Mouse (Mus musculus): ENCODE data around the gene Tbl1xr1. TPM values are rescaled to one million over a fixed set of nuclear protein-coding genes. Genes with fewer than 3 reads are reported as not detected.

Tbl1xr1 gene
- polyA plus RNA-seq, 1 experiment from 2014 or later: 21.4 TPM

DNA sequence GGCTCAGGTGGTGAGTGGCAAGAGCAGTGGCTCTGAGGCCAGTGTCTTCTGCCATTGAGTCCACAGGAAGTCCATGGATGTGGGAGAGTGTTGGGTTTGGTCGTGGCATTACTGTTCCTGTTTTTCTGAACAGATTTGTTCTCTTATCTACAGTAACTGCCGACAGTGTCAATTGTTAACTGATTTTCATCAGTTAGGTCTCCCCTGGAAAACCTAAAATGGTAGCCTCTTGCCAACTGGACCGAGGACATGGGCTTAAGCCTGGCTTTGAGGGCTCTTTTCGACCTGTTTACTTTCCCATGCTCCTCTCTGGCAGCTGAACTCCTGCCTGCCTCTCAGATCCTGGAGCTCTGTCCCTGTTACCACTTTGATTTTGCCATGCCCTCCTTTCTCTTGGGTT, 5.4 kb downstream of the Tbl1xr1 start:
- H3K4me1 ChIP-seq (ENCODE audit: control insufficient read depth, insufficient read depth, low read length): peaks cover 16% of the 10 kb centered on the region
- no peak overlapping the region for H3K4me3 ChIP-seq (ENCODE audit: low read depth, low read length)
- no peaks in the 10 kb centered on the region; the same call in 1 of the 2 replicates for H3K36me3 ChIP-seq (ENCODE audit: control insufficient read depth, insufficient read depth, low read length)
- no peak overlapping the region for H3K27ac ChIP-seq (ENCODE audit: low read depth, low read length)
- 50% methylated on average over 4 of the region's 4 CpGs for WGBS (ENCODE audit: insufficient replicate concordance)
- H3K9ac ChIP-seq (ENCODE audit: low read depth, low read length): no peak overlapping the region
- no peak overlapping the region for H3K4me2 ChIP-seq
- no peak for ATAC-seq (replicated peaks; ENCODE audit: insufficient number of reproducible peaks, low FRiP score, low TSS enrichment)
- H3K27me3 ChIP-seq (ENCODE audit: control insufficient read depth, insufficient read depth, low read length): no peaks in the 10 kb centered on the region
- H3K9me3 ChIP-seq (replicated peaks; ENCODE audit: control insufficient read depth, low read length): no peaks in the 10 kb centered on the region

DNA sequence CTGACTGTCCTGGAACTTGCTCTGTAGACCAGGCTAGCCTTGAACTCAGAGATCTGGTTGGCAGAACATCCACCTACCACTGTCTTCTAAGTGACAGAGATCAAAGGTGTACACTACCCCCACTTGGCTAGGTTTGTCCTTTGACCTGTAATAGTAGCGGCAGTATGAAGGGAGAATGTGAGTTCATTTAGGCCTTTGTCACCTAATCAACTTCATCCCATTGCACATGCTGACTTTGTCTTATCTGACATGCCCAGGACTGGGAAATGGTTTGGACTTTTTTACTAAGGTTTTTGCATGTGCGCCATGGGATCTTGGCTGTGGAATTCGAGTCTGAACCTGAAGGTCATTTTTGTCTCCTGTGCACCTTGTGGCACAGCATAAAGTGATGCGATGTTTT, 6.4 kb downstream of the Tbl1xr1 start:
- H3K4me2 ChIP-seq: no peak overlapping the region
- H3K4me1 ChIP-seq (ENCODE audit: control insufficient read depth, insufficient read depth, low read length): peaks cover 15% of the 10 kb centered on the region
- H3K36me3 ChIP-seq (ENCODE audit: control insufficient read depth, insufficient read depth, low read length): no peaks in the 10 kb centered on the region; the same call in 1 of the 2 replicates
- H3K4me3 ChIP-seq (ENCODE audit: low read depth, low read length): no peak overlapping the region
- H3K9me3 ChIP-seq (replicated peaks; ENCODE audit: control insufficient read depth, low read length): no peaks in the 10 kb centered on the region
- no peak overlapping the region for H3K9ac ChIP-seq (ENCODE audit: low read depth, low read length)
- ATAC-seq (replicated peaks; ENCODE audit: insufficient number of reproducible peaks, low FRiP score, low TSS enrichment): no peak
- 81% methylated on average over 4 of the region's 4 CpGs for WGBS (ENCODE audit: insufficient replicate concordance)
- no peaks in the 10 kb centered on the region for H3K27me3 ChIP-seq (ENCODE audit: control insufficient read depth, insufficient read depth, low read length)
- no peak overlapping the region for H3K27ac ChIP-seq (ENCODE audit: low read depth, low read length)

DNA sequence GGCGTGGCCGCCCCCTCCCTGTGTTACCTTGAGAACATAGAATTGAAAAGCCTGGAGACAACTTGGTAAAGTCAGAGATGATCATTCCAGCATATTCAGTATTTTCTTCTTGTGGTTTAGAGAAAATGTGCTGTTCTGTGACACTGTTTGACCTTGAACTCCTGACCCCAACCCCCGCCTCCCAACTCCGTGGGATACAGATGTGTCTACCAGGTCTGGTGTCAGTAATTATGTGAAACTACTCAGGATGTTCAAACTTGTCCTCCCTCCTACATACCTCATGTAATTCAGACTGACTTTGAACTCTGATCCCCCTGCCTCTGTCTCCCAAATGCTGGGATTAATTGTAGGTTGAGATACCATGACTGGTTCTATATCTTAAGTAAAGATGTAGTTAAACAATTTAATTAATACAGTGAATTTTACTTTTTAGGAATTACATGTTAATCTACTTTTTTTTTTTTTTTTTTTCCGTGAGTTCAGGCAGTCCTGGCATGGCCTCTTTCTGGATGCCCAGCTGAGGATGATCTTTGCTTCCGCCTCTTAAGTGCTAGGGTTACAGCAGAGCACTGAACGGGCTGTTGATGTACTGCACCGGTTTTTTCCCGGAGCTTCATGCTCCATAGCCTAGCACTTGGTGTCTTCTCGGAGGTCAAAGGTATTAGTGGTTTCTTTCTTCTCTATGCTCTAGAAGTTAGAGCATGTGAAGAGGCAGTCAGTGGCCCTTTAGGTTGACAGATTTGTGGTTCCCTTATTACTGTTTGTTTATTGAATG, 8.0 kb downstream of the Tbl1xr1 start:
- no peak overlapping the region for H3K27ac ChIP-seq (ENCODE audit: low read depth, low read length)
- H3K36me3 ChIP-seq (ENCODE audit: control insufficient read depth, insufficient read depth, low read length): no peaks in the 10 kb centered on the region; the same call in 1 of the 2 replicates
- H3K9me3 ChIP-seq (replicated peaks; ENCODE audit: control insufficient read depth, low read length): no peaks in the 10 kb centered on the region
- H3K9ac ChIP-seq (ENCODE audit: low read depth, low read length): no peak overlapping the region
- 83% methylated on average over 10 of the region's 10 CpGs for WGBS (ENCODE audit: insufficient replicate concordance)
- no peak overlapping the region for H3K4me2 ChIP-seq
- H3K4me3 ChIP-seq (ENCODE audit: low read depth, low read length): no peak overlapping the region
- H3K27me3 ChIP-seq (ENCODE audit: control insufficient read depth, insufficient read depth, low read length): no peaks in the 10 kb centered on the region
- H3K4me1 ChIP-seq (ENCODE audit: control insufficient read depth, insufficient read depth, low read length): peaks cover 8% of the 10 kb centered on the region
- ATAC-seq (replicated peaks; ENCODE audit: insufficient number of reproducible peaks, low FRiP score, low TSS enrichment): no peak

DNA sequence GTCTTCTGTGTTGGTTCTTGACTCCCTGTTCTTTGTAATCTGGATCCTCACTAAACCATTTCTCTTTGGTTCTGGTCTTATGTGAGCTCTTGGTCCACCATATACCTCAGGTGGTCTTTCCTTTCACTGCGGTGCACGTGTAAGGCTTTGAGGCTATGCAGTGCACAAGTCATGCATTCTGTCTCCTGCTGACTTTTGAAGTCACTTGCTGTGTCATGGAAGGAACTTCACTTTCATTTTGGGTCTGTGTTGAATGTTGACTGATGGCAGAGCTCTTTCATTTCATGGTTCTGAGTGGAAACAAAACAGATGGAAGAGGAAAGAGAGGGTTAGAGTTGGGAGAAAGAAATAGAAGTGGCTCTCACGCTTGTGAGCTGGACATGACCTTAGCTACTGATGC, 13.4 kb downstream of the Tbl1xr1 start:
- Histone ChIP-seq H3K4me3 (ENCODE audit: low read depth, low read length) (no peak overlapping the region), H3K9ac (ENCODE audit: low read depth, low read length) (no peak overlapping the region), H3K27ac (ENCODE audit: low read depth, low read length) (no peak overlapping the region), H3K9me3 (replicated peaks; ENCODE audit: control insufficient read depth, low read length) (no peaks in the 10 kb centered on the region), H3K4me1 (ENCODE audit: control insufficient read depth, insufficient read depth, low read length) (peaks cover 28% of the 10 kb centered on the region), H3K4me2 (no peak overlapping the region), H3K36me3 (ENCODE audit: control insufficient read depth, insufficient read depth, low read length) (no peaks in the 10 kb centered on the region), H3K27me3 (ENCODE audit: control insufficient read depth, insufficient read depth, low read length) (no peaks in the 10 kb centered on the region)
- ATAC-seq (replicated peaks; ENCODE audit: insufficient number of reproducible peaks, low FRiP score, low TSS enrichment): no peak
- 70% methylated on average over 3 of the region's 3 CpGs for whole genome bisulfite sequencing (ENCODE audit: insufficient replicate concordance)

DNA sequence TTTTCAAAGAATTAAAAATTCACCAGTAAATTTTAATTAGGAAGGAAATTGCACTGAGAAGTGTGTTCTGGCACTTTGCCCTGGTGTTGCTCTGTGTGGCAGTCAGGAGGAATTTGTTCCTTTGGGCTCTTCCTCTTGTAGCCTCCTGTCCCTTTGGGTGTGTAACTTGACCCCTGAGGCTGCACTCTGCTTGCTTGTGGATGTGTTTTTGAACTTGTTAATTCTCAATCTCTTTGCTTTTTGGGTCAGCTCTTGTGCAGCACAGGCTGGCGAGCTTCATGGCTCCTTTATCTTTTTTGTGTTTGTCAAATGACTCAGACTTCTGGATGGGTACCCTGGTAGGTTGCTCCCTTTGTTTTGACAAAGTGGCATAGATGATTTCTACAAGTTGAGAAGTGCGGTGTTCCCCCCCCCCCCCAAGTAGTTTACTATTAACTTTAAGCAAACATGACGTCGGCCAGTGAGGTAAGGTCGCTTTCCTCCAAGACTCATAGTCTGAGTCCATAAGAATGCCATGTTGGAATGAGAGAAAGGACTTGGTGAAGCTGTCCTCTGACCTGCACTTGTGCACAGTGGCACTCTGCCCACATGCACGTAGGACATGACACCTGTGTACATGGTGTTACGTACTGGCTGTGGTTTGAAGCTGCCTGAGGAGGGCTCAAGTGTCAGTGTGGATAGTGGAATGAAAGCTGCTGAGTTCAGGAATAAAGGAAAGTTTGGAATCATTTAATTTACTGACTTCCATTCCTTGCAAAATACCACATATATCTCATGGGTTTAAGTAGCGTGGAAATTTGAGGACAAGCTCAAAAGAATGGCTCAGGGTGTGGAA, 14.2 kb downstream of the Tbl1xr1 start:
- H3K9ac ChIP-seq (ENCODE audit: low read depth, low read length): no peak overlapping the region
- WGBS (ENCODE audit: insufficient replicate concordance): 66% methylated on average over 8 of the region's 8 CpGs
- peaks cover 28% of the 10 kb centered on the region for H3K4me1 ChIP-seq (ENCODE audit: control insufficient read depth, insufficient read depth, low read length)

DNA sequence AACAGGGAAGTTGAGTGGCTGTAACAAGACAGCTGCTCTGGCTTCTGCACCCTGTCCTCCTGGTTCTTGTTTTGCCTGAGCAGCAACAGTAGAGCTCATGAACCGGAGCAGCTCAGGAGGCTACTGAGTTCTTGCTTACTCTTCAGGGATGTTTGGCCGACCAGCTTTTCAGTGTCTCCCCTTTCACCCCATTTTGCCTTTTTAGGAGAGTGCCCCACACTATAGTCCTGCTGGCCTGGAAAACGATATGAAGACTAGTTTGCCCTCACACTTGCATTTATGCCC, 14.8 kb downstream of the Tbl1xr1 start:
- H3K27me3 ChIP-seq (ENCODE audit: control insufficient read depth, insufficient read depth, low read length): no peaks in the 10 kb centered on the region
- no peak overlapping the region for H3K4me3 ChIP-seq (ENCODE audit: low read depth, low read length)
- H3K9me3 ChIP-seq (replicated peaks; ENCODE audit: control insufficient read depth, low read length): no peaks in the 10 kb centered on the region
- H3K9ac ChIP-seq (ENCODE audit: low read depth, low read length): no peak overlapping the region
- ATAC-seq (replicated peaks; ENCODE audit: insufficient number of reproducible peaks, low FRiP score, low TSS enrichment): 0 out of 2 replicates have a peak, but pooled peaks have one; percentile 3
- H3K4me1 ChIP-seq (ENCODE audit: control insufficient read depth, insufficient read depth, low read length): peaks cover 28% of the 10 kb centered on the region
- 74% methylated on average over 3 of the region's 3 CpGs for WGBS (ENCODE audit: insufficient replicate concordance)
- H3K27ac ChIP-seq (ENCODE audit: low read depth, low read length): no peak overlapping the region
- H3K4me2 ChIP-seq: no peak overlapping the region
- H3K36me3 ChIP-seq (ENCODE audit: control insufficient read depth, insufficient read depth, low read length): no peaks in the 10 kb centered on the region

More for the DNA sequence above, 14.2 kb downstream of the Tbl1xr1 start:
- Histone ChIP-seq H3K4me2 (no peak overlapping the region), H3K9me3 (replicated peaks; ENCODE audit: control insufficient read depth, low read length) (no peaks in the 10 kb centered on the region), H3K4me3 (ENCODE audit: low read depth, low read length) (no peak overlapping the region), H3K27me3 (ENCODE audit: control insufficient read depth, insufficient read depth, low read length) (no peaks in the 10 kb centered on the region), H3K27ac (ENCODE audit: low read depth, low read length) (0 out of 2 replicates have a peak overlapping the region, but pooled peaks have one; percentile 22), H3K36me3 (ENCODE audit: control insufficient read depth, insufficient read depth, low read length) (no peaks in the 10 kb centered on the region)
- ATAC-seq (replicated peaks; ENCODE audit: insufficient number of reproducible peaks, low FRiP score, low TSS enrichment): 0 out of 2 replicates have a peak, but pooled peaks have one; percentile 51

DNA sequence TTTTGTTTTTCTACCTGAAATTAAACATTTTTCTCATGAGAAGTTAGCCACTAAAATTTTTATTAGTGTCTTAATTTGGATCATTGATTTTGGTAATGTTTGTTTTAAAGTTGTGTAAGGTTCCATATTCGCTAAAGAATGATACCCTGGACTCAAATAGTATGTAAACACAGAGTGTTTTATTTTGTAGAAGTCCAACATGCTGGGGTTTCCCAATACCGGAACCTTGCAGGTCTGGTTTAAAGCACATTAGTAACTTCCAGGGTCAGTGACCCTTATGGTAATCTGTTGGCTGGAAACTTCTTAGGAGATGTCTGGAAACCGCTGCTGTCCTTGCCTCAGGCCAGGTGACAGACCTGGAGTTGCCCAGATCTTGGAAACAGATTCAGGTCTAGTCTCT, 15.2 kb downstream of the Tbl1xr1 start:
- Histone ChIP-seq H3K4me3 (ENCODE audit: low read depth, low read length) (no peak overlapping the region), H3K4me2 (no peak overlapping the region)
- 90% methylated on average over 3 of the region's 3 CpGs for WGBS (ENCODE audit: insufficient replicate concordance)

DNA sequence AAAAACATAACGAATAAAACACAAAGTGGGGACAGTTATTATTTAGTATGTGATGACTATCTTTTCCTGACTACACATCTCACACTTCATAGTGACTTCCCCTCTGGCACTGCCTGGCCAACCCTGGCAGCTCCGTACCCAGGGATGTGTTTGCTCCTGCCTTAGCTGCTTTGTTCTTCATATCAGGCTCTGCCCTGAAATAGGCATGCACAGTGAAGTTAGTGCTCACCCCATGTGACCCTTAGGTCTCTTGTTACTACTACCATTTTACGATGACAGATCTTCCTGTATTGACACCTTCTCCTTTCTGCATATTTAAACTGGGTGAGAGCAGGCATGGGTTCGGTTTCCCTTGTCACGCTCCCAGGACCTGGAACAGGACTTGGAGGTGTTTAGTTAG, 16.3 kb downstream of the Tbl1xr1 start:
- no peak overlapping the region for H3K27ac ChIP-seq (ENCODE audit: low read depth, low read length)
- H3K27me3 ChIP-seq (ENCODE audit: control insufficient read depth, insufficient read depth, low read length): no peaks in the 10 kb centered on the region
- peaks cover 28% of the 10 kb centered on the region for H3K4me1 ChIP-seq (ENCODE audit: control insufficient read depth, insufficient read depth, low read length)
- no peak overlapping the region for H3K4me2 ChIP-seq
- no peak overlapping the region for H3K4me3 ChIP-seq (ENCODE audit: low read depth, low read length)
- no peak for ATAC-seq (replicated peaks; ENCODE audit: insufficient number of reproducible peaks, low FRiP score, low TSS enrichment)
- no peaks in the 10 kb centered on the region for H3K9me3 ChIP-seq (replicated peaks; ENCODE audit: control insufficient read depth, low read length)
- H3K9ac ChIP-seq (ENCODE audit: low read depth, low read length): no peak overlapping the region
- 75% methylated on average over 5 of the region's 5 CpGs for WGBS (ENCODE audit: insufficient replicate concordance)
- H3K36me3 ChIP-seq (ENCODE audit: control insufficient read depth, insufficient read depth, low read length): no peaks in the 10 kb centered on the region

More for the DNA sequence above, 15.2 kb downstream of the Tbl1xr1 start:
- ATAC-seq (replicated peaks; ENCODE audit: insufficient number of reproducible peaks, low FRiP score, low TSS enrichment): no peak
- Histone ChIP-seq H3K9me3 (replicated peaks; ENCODE audit: control insufficient read depth, low read length) (no peaks in the 10 kb centered on the region), H3K9ac (ENCODE audit: low read depth, low read length) (no peak overlapping the region), H3K27ac (ENCODE audit: low read depth, low read length) (no peak overlapping the region), H3K4me1 (ENCODE audit: control insufficient read depth, insufficient read depth, low read length) (peaks cover 28% of the 10 kb centered on the region), H3K36me3 (ENCODE audit: control insufficient read depth, insufficient read depth, low read length) (no peaks in the 10 kb centered on the region), H3K27me3 (ENCODE audit: control insufficient read depth, insufficient read depth, low read length) (no peaks in the 10 kb centered on the region)

All from heart, embryonic 11.5 days (tissue).